Mouse (Mus musculus): Measurements from ENCODE around the gene Odf3l2. TPM values are rescaled to one million over a fixed set of nuclear protein-coding genes. Genes with fewer than 3 reads are reported as not detected.
A peak's percentile ranks its signal among the peaks of the same experiment; 100 is the strongest.

The Odf3l2 gene
- polyA plus RNA-seq, 1 experiment = not detected

GRCm38 (mm10) chr10:79613578-79614304 lies 31.8 kb downstream of the Odf3l2 start, which contains the start of gene C2cd4c:
TSS of gene C2cd4c (minus strand) at chr10:79614025.
- Histone ChIP-seq H3K9me3 (replicated peaks; ENCODE audit: control insufficient read depth, insufficient read depth, low read length, poor library complexity, severe bottlenecking) (no peaks in the 10 kb centered on the region), H3K9ac (ENCODE audit: low read depth, poor library complexity, severe bottlenecking) (peak within 1 kb of the TSS; percentile 44), H3K4me1 (ENCODE audit: control insufficient read depth, insufficient read depth, low read length) (no peaks in the 10 kb centered on the region), H3K27ac (ENCODE audit: insufficient read depth, low read length) (no peak within 1 kb of the TSS), H3K4me3 (ENCODE audit: low read depth, low read length) (peak within 1 kb of the TSS; percentile 82), H3K36me3 (ENCODE audit: control insufficient read depth, insufficient read depth, low read length, poor library complexity, severe bottlenecking) (no peaks in the 10 kb centered on the region), H3K27me3 (ENCODE audit: control insufficient read depth, insufficient read depth, low read length, poor library complexity, severe bottlenecking) (no peaks in the 10 kb centered on the region)
- TF ChIP-seq CTCF (IDR thresholded peaks at IDR 0.05; ENCODE audit: low read depth, low read length) = no peak
- no peak for TF ChIP-seq EP300 (IDR thresholded peaks at IDR 0.05; ENCODE audit: insufficient read depth, low read depth, low read length)
- TF ChIP-seq POLR2A (IDR thresholded peaks at IDR 0.05; ENCODE audit: insufficient read depth, low read length) = no peak

- H3K36me3 ChIP-seq (ENCODE audit: control insufficient read depth, insufficient read depth, low read length, poor library complexity, severe bottlenecking) = no peaks in the 10 kb centered on the region
- TF ChIP-seq CTCF (IDR thresholded peaks at IDR 0.05; ENCODE audit: low read depth, low read length) (no peak), POLR2A (IDR thresholded peaks at IDR 0.05; ENCODE audit: insufficient read depth, low read length) (no peak), EP300 (IDR thresholded peaks at IDR 0.05; ENCODE audit: insufficient read depth, low read depth, low read length) (no peak)
- H3K4me1 ChIP-seq (ENCODE audit: control insufficient read depth, insufficient read depth, low read length) = no peaks in the 10 kb centered on the region
- H3K27ac ChIP-seq (ENCODE audit: insufficient read depth, low read length) = no peak overlapping the region
- no peaks in the 10 kb centered on the region for H3K9me3 ChIP-seq (replicated peaks; ENCODE audit: control insufficient read depth, insufficient read depth, low read length, poor library complexity, severe bottlenecking)
- H3K27me3 ChIP-seq (ENCODE audit: control insufficient read depth, insufficient read depth, low read length, poor library complexity, severe bottlenecking) = no peaks in the 10 kb centered on the region
- peak overlapping the region; percentile 5; the same call in 1 of the 2 replicates for H3K4me3 ChIP-seq (ENCODE audit: low read depth, low read length)
- no peak overlapping the region for H3K9ac ChIP-seq (ENCODE audit: low read depth, poor library complexity, severe bottlenecking)
Observed at GRCm38 (mm10) chr10:79612192-79613135, 33.1 kb downstream of the Odf3l2 start.

- Histone ChIP-seq H3K27me3 (ENCODE audit: control insufficient read depth, insufficient read depth, low read length, poor library complexity, severe bottlenecking) (no peaks in the 10 kb centered on the region), H3K9ac (ENCODE audit: low read depth, poor library complexity, severe bottlenecking) (no peak overlapping the region), H3K27ac (ENCODE audit: insufficient read depth, low read length) (no peak overlapping the region), H3K36me3 (ENCODE audit: control insufficient read depth, insufficient read depth, low read length, poor library complexity, severe bottlenecking) (no peaks in the 10 kb centered on the region), H3K4me3 (ENCODE audit: low read depth, low read length) (no peak overlapping the region), H3K4me1 (ENCODE audit: control insufficient read depth, insufficient read depth, low read length) (no peaks in the 10 kb centered on the region), H3K9me3 (replicated peaks; ENCODE audit: control insufficient read depth, insufficient read depth, low read length, poor library complexity, severe bottlenecking) (no peaks in the 10 kb centered on the region)
- TF ChIP-seq EP300 (IDR thresholded peaks at IDR 0.05; ENCODE audit: insufficient read depth, low read depth, low read length) (no peak), POLR2A (IDR thresholded peaks at IDR 0.05; ENCODE audit: insufficient read depth, low read length) (no peak), CTCF (IDR thresholded peaks at IDR 0.05; ENCODE audit: low read depth, low read length) (no peak)
Observed at GRCm38 (mm10) chr10:79611296-79611695, 34.2 kb downstream of the Odf3l2 start.

- H3K4me3 ChIP-seq (ENCODE audit: low read depth, low read length) = no peak overlapping the region
- no peaks in the 10 kb centered on the region for H3K36me3 ChIP-seq (ENCODE audit: control insufficient read depth, insufficient read depth, low read length, poor library complexity, severe bottlenecking)
- H3K27ac ChIP-seq (ENCODE audit: insufficient read depth, low read length) = no peak overlapping the region
- no peaks in the 10 kb centered on the region for H3K9me3 ChIP-seq (replicated peaks; ENCODE audit: control insufficient read depth, insufficient read depth, low read length, poor library complexity, severe bottlenecking)
- H3K27me3 ChIP-seq (ENCODE audit: control insufficient read depth, insufficient read depth, low read length, poor library complexity, severe bottlenecking) = no peaks in the 10 kb centered on the region
- H3K9ac ChIP-seq (ENCODE audit: low read depth, poor library complexity, severe bottlenecking) = no peak overlapping the region
- TF ChIP-seq CTCF (IDR thresholded peaks at IDR 0.05; ENCODE audit: low read depth, low read length) = no peak
- no peak for TF ChIP-seq EP300 (IDR thresholded peaks at IDR 0.05; ENCODE audit: insufficient read depth, low read depth, low read length)
- no peak for TF ChIP-seq POLR2A (IDR thresholded peaks at IDR 0.05; ENCODE audit: insufficient read depth, low read length)
- no peaks in the 10 kb centered on the region for H3K4me1 ChIP-seq (ENCODE audit: control insufficient read depth, insufficient read depth, low read length)
Observed at GRCm38 (mm10) chr10:79609276-79609675, 36.3 kb downstream of the Odf3l2 start.

GRCm38 (mm10) chr10:79607892-79608291 lies 37.6 kb downstream of the Odf3l2 start:
- no peak overlapping the region for H3K9ac ChIP-seq (ENCODE audit: low read depth, poor library complexity, severe bottlenecking)
- H3K9me3 ChIP-seq (replicated peaks; ENCODE audit: control insufficient read depth, insufficient read depth, low read length, poor library complexity, severe bottlenecking) = no peaks in the 10 kb centered on the region
- H3K36me3 ChIP-seq (ENCODE audit: control insufficient read depth, insufficient read depth, low read length, poor library complexity, severe bottlenecking) = no peaks in the 10 kb centered on the region
- no peaks in the 10 kb centered on the region for H3K4me1 ChIP-seq (ENCODE audit: control insufficient read depth, insufficient read depth, low read length)
- H3K27ac ChIP-seq (ENCODE audit: insufficient read depth, low read length) = no peak overlapping the region
- no peak overlapping the region for H3K4me3 ChIP-seq (ENCODE audit: low read depth, low read length)
- TF ChIP-seq EP300 (IDR thresholded peaks at IDR 0.05; ENCODE audit: insufficient read depth, low read depth, low read length) (no peak), CTCF (IDR thresholded peaks at IDR 0.05; ENCODE audit: low read depth, low read length) (no peak), POLR2A (IDR thresholded peaks at IDR 0.05; ENCODE audit: insufficient read depth, low read length) (no peak)
- no peaks in the 10 kb centered on the region for H3K27me3 ChIP-seq (ENCODE audit: control insufficient read depth, insufficient read depth, low read length, poor library complexity, severe bottlenecking)

Data from ES-Bruce4 (cell line).